Mouse (Mus musculus) lung, embryonic 14.5 days (tissue): ENCODE measurements around the gene Adcy1. TPM values are rescaled to one million over a fixed set of nuclear protein-coding genes. Genes with fewer than 3 reads are reported as not detected.

Experiments used
- ATAC-seq: fragments of 200-750 bp; cut with Nextera tagmentation; 2 replicates; pipeline ENCODE4 v1.8.0; 2017; ENCODE audit warnings: mild to moderate bottlenecking, moderate TSS enrichment, moderate library complexity; ENCODE audit not compliant: insufficient read depth
- DNase-seq: peaks from one replicate; pipeline ENCODE4 v3.0.0-alpha.2; 2015
- H3K27ac ChIP-seq: fragments of 300-500 bp; sonication (generic); 2 replicates; pipeline ENCODE4 v1.5.1; 2014; ENCODE audit warnings: low read depth, mild to moderate bottlenecking, moderate library complexity
- H3K27me3 ChIP-seq: fragments of 300-500 bp; sonication (generic); 2 replicates; pipeline ENCODE4 v1.6.1; 2014; ENCODE audit warnings: low read length, control low read depth; ENCODE audit not compliant: insufficient read depth
- H3K36me3 ChIP-seq: fragments of 300-500 bp; sonication (generic); 2 replicates; pipeline ENCODE4 v1.6.1; 2014; ENCODE audit warnings: control low read depth; ENCODE audit not compliant: insufficient read depth
- H3K4me1 ChIP-seq: fragments of 300-500 bp; sonication (generic); 2 replicates; pipeline ENCODE4 v1.6.1; 2014; ENCODE audit warnings: antibody characterized with exemption, control low read depth; ENCODE audit not compliant: insufficient read depth
- H3K4me2 ChIP-seq: fragments of 300-500 bp; sonication (generic); 2 replicates; pipeline ENCODE4 v1.6.1; 2014; ENCODE audit warnings: mild to moderate bottlenecking
- H3K4me3 ChIP-seq: fragments of 300-500 bp; sonication (generic); 2 replicates; pipeline ENCODE4 v1.5.1; 2014; ENCODE audit warnings: low read depth, low read length
- H3K9ac ChIP-seq: fragments of 300-500 bp; sonication (generic); 2 replicates; pipeline ENCODE4 v1.6.1; 2014
- H3K9me3 ChIP-seq: fragments of 300-500 bp; sonication (generic); 2 replicates; pipeline ENCODE4 v1.6.1; 2016; ENCODE audit warnings: low read depth, low read length, control low read depth
- CTCF ChIP-seq: IDR thresholded peaks from 2 replicates; pipeline ENCODE4 v1.5.1; 2016; ENCODE audit warnings: antibody characterized with exemption, low read depth
- WGBS: fragments of 180-500 bp; shearing (Covaris S2); extraction: QIAGEN DNeasy Blood & Tissue Kit; methylation state at CpG from one replicate; pipeline ENCODE4 v1.1.7; 2014; 5-methylcytosine and 5-hydroxymethylcytosine counted together
- polyA plus RNA-seq: library from polyadenylated mRNA; unstranded; fragments of >200 nt; fragmentation: Nextera tagmentation; extraction: Ambion mirVana; gene quantifications from 2 replicates; pipeline ENCODE4 v1.2.1, GENCODE M21; 2014

Gene Adcy1
- polyA plus RNA-seq, 1 experiment from 2014 or later, result 1.5 TPM

GRCm38 (mm10) chr11:7228107-7228506 is 164.8 kb downstream of the Adcy1 start:
- DNase-seq, result no peak
- 55% methylated on average over 4 of the region's 4 CpGs for WGBS

More at GRCm38 (mm10) chr11:7228107-7228506, 164.8 kb downstream of the Adcy1 start:
- Histone ChIP-seq H3K4me2 (no peak overlapping the region), H3K9ac (no peak overlapping the region), H3K4me1 (no peaks in the 10 kb centered on the region), H3K4me3 (no peak overlapping the region), H3K36me3 (no peaks in the 10 kb centered on the region), H3K9me3 (no peaks in the 10 kb centered on the region), H3K27me3 (no peaks in the 10 kb centered on the region), H3K27ac (no peak overlapping the region)
- ATAC-seq, result no peak
- no peak for TF ChIP-seq CTCF

Other genes starting within 250 kb of the Adcy1 start
- gene Gm11983, start 225.8 kb upstream of the Adcy1 start, polyA plus RNA-seq, result not detected in 2 replicates
- not detected in 2 replicates for gene Gm11985, start 125.1 kb downstream of the Adcy1 start, polyA plus RNA-seq
- 0.12 and 0.41 TPM in 2 replicates for gene Igfbp1, start 134.3 kb downstream of the Adcy1 start, polyA plus RNA-seq
- gene Igfbp3, start 150.4 kb downstream of the Adcy1 start, polyA plus RNA-seq, result 14.4 and 15.3 TPM in 2 replicates